Mouse (Mus musculus) layer of hippocampus, postnatal 36 days (tissue): Measurements from ENCODE around the gene Asb18. TPM values are rescaled to one million over a fixed set of nuclear protein-coding genes. Genes with fewer than 3 reads are reported as not detected.

Experiments used
- DNase-seq, 2 experiments: peaks; one replicate each; pipeline ENCODE4 v3.0.0; 2022
- total RNA-seq, 2 experiments: library from RNA; stranded (reverse); gene quantifications; 2 replicates each; pipeline ENCODE4 v1.2.3; 2021

Asb18 gene
- total RNA-seq, 2 experiments from 2014 or later: 2.0 to 2.1 TPM

DNA sequence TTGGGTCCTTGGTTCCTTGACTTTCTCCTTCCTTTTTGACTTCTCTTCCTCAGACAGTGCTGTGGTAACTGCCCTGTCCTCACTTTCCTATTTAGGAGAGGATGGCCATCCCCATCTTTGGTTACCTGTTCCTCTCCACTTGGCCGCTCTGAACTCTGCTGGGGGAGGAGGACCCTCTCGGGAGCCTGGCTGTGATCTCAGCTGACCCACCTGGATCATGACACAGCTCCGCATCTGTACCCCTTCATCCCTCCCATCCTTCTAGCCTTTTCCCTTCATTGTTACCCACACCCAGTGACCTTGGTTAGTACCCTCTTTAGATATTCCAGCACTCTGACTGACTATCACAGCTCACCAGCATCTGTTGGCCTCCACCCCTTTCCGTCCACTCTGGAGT is 44.8 kb downstream of the Asb18 start:
- no peak for DNase-seq

DNA sequence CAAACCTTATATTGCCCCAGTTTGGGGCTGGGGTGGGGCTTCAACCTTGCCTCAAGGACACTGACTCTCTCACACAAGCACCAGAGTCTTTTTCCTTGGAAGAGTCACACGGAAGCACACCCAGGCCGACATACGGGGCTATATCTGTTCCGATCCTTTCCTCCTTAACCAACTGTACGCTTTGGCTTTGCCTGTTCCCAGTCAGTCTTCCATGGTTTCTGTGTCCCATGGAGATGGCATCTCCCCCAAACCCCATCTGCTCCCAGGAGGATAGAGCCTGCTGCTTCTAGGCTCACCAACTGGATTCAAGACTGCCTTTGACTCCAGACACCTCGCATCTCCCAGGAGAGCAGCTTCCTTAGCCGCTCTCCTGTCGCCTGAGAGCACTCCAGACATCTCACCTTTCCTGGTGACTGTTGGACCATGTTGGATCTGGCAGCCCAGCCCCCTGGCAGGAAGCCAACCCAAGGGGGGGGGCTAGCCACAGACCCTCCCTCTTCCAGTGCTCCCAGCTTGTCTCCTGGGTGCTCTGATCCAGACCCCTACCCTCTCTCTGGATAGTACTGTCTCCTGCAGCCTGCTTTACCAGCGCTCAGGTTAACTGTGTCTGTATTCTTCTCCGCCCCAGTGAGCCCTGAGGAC is 45.3 kb downstream of the Asb18 start:
- DNase-seq: peak in 1 of 2 experiments; percentile 12

DNA sequence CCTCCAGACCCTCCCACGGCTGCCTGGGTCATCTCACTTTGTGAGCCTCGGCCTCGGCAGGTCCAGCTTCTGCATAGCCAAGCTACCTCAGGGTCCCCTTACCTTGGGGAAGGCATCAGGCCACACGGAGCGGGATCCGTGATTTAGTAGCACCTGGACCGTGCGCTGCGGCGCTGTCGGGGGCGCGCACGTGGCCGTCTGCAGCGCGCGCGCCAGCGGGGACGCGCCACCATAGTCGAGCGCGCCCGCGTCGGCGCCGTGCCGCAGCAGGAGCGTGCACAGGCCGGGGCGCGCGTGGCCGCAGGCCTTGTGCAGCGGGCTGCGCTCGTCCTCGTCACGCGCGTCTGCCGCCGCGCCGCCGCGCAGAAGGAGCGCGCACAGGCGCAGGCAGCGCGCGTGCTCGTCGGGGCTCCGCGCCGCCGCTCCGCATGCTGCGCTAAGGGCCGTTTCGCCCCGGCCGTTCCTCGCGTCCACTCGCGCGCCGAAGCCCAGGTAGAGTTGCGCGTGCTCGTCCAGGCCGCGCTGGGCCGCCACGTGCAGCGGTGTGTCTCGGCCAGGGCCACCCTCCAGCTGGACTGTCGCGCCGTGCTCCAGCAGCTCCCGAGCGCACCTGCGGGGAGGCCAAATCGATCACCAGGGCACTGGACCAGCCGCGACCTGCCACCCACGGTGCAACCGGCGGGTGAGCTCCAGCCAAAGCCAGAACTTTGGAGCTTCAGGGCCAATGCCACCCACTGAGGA is 46.2 kb downstream of the Asb18 start:
- DNase-seq: peak; percentile 41 to 54

DNA sequence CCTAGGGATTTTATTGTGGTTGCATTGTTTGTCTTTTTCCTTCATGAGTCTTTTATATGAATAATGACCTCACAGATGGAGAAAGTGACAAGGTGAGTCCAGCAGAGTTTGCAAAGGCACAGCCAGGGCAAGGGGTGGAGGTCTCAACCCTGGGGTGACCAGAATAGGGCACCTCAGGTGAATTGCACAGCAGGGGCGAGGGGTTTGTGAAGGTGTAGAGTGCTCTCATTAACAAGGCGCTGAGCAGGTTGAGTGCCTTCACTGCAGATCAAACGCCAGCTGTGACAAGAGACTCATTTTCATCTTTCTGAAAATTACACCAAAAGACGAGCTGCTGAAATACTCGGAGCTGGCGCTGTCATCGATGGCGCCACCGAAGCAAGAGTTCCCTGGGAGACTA is 46.9 kb downstream of the Asb18 start:
- DNase-seq: no peak

DNA sequence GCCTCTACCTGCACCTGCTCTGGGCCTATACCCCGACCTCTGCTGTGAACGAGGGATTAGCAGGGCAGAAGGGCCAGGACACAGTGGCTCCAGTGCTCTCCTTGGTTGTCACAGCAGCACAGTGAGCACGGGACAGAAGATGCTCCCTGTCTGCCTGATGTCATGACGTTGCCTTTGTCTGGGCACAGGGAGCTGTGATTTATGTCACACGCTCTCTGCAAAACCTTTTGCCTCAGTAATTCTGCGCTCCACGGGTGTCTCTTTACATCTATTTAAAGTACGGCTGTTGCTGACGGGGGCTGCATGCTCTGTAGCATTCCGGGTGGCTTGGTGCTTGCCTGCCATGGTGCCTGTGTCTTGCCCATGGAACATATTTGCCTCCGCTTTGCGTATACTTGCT is 50.0 kb downstream of the Asb18 start:
- no peak for DNase-seq

DNA sequence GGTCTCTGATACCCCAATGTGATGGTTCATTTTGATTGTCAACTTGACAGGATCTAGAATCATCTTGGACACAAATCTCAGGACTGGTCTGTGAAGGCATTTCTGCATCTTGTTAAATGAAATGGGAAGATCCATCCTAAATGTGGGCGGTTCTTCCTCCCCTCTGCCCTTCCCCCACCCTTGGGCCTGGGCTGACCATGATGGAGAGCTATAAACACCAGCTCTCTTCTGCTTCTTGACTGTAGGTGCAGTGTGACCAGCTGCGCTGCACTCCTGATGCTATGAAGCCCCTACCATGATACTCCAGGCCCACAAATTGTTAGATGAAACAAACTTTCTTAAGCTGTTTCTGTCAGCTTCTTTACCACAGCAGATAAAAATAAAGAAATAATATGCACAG is 51.2 kb downstream of the Asb18 start:
- DNase-seq: no peak

DNA sequence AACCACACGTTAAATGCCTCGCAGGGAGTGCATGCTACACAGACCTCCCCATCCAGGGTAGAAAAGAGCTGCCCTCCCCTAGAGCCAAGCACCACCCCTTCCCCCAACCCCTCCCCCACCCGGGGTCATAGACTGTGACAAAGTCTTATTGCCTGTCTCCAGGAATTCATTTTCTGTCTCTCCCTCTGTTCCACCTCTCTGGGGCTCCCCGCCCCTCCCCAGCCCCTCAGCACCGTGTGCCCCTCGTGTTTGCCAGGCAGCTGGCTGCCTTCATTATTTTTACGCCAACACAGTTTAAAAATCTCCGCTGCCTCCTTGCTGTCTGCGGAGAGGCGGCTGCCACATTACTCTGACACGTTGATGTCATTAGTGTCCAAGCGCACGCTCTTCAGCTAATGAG is 52.4 kb downstream of the Asb18 start:
- no peak for DNase-seq

DNA sequence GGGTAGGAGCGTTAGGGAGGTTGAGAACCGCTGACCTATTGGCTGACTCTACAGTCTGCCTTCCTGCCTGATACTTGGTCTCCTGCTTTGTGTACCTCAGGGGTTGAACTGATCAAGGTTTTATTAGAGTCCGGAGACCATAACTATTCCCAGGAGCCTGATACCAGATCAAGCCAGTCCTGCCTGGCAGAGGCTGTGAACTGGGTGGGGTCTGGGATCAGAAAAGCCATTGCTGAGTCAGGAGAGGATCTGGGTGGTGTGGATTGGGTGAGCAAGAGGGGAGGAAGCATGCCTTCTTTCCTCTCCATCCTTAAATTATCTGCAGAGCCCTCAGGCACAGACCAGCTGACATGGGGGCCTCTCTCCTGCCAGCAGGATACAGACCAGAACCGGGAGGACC is 55.1 kb downstream of the Asb18 start:
- no peak for DNase-seq

DNA sequence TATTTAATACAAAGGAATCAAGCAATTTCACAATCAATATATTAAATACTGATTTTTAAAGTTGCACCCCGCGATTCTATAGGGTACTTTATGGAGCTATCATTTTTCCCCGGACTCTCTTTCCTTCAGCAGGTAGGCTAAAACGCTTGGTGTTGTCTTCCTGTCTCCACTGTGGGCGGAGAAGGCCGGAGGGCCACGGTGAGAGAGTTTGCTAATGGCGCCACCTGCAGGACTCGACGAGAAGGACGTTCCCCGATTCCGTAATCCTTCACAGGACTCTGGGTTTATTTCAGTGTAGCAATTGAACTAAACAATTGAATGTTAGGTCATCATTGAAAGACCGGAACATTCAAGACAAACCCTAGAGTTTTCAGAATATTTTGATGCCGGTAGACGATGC is 71.3 kb downstream of the Asb18 start:
- peak; percentile 55 to 58 for DNase-seq

DNA sequence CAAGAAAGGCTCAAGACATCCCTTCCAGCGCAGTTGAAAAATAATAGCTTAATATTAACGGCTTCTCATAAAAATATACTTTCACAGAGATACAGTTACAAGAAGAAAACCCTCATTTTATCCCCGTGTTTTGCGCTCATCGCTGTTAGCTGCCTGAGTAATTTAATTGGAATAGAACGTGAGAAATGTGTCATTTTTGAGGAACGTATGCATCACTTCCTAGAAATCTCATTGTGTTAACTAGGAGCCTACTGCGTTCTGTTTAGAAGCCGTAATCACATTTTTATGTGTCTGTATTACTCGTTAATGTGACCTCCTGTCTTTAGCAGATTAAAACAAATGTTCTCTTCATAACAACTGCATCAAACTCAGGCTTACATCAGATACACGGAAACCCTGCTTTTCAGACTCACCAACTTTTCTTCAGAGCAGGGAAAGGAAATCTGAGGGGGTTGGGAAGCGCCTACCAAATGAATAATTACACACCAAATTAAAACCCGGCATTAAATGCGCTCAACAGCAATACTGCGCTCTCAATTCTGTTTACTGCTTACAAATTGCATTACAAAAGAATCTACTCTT is 72.0 kb downstream of the Asb18 start:
- no peak for DNase-seq

DNA sequence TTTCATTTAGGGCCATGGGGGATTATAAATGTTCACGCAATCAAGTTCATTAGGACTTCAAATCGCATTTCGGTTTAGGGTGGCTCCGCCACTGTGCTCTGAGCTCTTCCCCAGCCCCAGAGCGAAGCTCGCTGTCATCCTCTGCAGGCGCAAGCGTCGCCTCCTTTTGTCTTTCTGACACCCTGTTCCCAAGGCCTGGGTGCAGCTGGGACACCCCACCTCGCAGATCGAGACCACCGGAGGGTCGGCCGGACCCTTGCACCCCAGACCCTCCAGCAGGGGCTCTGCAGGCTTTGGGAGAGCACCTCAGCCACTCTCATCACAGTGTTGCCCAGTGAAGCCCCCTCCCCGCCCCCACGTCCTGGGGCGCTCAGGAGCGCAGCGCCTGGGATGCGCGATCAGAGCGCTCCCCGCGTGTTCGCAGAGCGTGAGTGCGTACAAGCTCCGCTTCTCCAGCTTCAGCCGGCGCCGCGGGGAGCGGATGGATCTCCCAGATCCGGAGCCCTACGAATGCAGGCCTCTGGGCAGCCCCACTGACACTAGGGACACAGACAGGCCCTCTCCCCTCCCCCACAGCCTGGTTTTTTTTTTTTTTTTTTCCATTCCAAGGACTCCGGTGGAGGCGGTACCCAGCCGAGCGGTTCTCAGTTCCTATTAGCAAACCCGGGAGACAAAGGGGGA is 72.6 kb downstream of the Asb18 start:
- no peak for DNase-seq

DNA sequence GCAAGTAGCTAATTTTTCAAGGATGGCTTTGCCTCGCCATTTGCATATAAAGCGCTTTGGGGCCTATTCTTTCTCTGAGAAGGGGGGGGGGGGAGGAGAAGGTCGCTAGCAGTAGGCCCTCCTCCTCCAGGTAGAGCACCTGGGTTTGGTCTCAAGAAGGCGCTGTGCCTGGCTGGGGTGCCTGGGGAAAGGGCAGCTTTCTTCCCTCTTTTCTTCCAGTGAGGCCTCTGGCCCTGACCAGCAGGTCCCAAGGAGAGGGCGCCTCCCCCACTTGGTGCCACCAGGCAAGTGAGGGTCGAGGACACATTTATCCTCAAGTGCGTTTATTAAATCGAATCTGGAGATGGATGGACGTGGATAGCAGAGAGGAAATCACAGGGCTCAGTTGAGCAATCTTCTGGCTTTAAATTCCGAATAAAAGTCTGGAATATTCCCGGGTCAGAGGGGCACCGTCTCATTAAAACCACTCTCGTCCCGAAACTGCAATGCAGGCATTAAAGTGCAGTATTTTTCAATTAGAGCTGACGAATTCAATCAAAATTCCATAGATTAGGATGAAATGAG is 73.4 kb downstream of the Asb18 start:
- DNase-seq: no peak

DNA sequence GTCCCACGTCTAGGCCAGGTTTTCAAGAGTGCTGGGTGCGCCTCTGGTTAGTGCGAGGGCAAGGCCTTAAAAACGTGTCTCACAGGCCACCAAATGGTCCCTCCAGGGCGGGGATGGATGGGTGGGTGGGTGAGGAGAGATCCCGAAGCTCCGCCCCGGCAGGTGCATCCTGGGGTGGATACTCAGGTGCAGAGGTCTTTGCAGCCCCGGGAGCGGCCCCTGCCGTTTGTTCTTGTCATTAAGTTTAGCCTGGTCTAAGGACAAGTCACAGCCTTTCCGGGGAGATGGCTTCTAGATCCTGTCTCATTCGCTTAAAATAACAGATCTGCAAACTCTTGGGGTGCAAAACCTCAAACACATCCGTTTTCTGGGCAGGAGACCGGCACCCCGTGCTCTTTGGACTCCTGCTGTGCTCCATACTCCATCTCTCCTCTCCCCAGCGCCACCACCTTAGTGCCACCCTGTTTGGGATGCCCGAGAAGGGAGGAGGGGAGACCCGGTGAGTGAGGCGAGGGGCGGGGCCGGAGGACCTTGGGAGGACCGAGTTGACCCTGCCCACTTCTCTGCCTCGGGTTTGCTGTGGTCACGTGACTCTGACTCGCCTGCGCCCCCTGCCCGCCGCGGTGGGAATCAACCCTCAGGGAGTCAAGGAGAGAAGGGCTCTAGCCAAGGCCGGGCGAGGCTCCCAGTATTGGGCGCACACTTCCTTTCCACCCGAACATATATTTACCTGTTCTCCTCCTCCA is 74.3 kb downstream of the Asb18 start:
- DNase-seq: no peak

DNA sequence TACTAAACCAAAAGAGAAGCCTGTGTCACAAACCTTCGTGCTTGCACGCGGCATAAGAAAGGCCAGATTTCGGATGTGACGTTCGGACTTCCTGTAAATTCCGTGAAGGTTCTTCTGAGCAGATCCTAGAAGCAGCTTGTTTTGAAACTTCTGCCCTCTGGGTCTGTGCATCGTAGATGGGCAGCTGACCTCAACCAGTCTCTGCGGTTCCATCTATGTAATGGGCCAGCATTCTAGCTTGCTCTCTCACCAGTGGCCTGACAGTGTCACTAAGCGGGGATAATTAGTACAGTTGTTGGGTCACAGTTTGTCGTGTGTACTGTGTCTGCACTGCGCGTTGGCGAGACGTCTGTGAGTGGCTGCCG is 74.9 kb downstream of the Asb18 start:
- no peak for DNase-seq

DNA sequence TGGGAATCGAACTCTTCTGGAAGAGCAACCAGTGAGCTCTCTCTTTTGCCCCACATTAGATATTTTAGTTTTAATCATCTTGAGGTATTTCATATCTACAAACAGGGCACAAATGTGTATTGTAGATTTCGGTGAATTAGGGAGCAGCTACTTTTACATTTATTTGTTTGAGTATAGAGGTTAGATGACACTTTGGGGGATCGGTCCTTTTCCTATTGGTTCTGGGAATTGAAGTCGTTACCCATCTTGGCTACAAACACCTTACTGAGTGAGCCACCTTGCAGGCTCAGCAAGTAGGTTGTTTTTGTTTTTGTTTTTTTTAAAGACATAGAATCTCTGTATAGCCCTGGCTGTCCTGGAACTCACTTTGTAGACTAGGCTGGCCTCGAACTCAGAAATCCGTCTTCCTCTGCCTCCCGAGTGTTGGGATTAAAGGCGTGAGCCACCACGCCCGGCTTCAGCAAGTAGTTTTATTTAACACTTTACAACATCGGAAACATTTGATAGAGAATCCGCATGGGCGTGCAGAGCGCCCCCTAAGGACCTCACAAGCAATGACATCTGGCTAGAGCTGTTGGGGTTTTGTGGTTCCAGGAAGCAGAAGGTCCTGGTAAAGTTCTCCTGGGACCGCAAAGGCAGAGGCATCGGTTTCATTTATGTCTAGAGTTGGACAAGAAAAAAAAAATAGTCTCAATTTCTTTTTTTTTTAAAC is 75.4 kb downstream of the Asb18 start:
- no peak for DNase-seq

DNA sequence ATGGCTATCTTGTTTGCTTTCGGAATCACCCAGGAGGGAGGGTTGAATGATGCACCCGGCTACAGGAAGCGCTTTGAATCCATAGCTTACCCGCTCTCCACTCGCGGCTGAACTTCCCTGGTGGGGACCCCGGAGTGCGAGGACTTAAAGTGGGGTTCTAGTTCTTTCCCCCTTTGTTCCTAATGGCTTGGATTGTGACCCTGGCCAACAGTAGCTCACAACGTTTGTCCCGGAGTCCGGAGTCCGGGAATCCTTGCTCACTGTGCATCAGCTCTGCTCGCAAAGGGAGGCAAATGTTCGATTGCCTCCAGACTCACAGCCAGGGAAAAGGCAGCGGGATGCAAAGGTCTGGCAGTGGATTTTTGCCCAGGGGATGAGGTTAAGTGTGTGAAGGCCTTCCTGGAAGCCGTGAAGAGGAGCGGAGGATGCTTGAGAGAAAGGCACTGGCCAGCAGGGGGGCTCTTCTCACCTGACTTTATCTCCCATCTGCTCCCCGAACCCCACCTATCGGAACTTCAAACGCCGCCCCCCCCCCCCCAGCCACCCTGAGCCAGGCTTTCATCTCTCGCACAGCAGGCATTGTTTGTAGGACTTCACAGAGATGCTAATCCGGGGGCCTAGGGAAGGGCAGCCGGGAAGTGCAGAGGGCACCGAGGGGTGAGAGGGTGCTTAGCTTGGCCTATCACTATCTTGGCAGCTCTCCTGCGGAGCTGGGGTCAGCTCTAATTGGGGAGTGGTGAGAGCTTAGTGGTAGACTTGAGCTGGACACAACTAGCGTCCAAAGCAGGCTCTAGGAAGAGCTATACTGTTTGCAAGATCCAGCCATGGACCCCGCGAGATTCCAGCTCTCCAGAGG is 78.7 kb downstream of the Asb18 start:
- DNase-seq: no peak

DNA sequence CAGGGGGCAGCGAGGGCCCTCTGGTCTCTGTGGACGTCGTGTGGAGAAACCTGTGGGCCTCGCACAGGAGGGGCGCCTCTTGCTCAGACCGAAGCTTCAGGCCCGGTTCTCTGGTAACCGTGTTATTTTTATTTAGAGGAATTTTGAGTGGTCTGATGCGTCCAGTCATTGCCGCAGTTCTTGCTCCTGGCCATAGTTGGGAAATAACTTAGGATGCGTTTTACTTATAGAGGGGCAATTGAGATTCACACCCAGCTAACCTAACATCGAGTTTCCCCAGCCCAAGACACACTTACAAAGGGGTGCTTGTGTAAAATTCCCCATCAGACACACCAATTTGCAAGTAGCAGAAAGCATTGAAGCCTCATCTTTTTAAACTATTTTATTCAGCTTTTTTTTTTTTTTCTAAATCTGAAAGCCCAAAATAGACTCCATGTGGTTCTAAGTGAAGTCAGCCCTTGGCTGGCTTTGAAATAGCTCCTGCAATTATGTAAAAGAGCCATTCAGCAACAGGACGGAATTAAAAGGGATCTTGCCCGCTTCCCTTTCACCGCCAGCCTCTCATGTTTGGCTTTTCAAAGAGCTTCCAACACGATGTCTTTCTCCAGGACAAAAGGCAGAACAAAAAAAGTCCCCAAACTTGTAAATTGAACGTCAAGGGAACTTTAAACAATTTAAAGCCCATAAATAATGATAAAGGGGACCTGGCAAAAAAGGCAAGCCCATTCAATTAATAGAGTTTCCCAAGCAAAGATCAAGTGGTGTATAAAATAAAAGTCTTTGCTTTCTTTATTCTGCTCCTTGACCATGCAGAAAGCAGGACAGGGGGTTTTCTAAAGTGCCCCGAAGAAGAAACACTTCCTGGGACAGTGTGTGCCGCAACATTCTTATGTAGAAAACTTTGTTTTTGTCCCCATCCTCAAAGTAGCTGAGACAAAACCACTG is 79.9 kb downstream of the Asb18 start:
- DNase-seq: no peak

DNA sequence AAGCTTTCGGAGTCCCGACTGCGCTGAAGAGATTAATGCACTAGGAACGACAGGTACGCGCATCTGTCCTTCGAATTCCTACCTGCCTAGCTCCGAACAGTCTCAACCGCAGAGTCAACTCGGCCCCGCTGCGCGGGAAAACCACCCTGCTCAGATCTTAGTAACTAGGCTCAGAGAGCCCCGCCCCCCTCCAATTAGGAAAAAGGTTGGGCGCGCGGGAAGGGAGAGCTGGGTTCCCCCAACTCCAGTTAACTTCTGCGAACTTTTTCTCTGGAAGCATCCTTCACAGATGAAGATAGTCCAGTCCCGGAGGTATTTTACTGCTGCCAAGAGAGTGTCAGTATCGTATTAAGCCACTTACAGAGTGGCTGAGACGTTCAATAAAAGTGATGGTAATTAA is 80.7 kb downstream of the Asb18 start:
- DNase-seq: no peak

DNA sequence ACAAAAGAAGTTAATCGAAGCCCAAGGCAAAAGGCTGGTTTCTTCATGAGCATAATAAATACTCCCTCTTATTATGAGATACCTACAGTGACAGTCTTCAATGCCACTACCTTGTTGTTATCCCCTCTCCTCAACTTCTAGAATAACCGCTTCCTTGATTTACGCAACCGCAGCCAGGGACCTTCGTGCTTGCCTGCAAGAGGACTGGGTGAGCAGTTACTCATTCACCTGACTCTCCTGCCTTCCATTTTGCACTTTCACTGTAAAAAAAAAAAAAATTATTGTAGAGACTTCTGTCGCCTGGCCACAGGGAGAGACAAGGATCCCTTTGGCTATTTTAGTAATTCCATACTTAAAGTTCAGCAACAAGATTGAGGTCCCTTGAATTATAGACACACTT is 81.4 kb downstream of the Asb18 start:
- DNase-seq: no peak

DNA sequence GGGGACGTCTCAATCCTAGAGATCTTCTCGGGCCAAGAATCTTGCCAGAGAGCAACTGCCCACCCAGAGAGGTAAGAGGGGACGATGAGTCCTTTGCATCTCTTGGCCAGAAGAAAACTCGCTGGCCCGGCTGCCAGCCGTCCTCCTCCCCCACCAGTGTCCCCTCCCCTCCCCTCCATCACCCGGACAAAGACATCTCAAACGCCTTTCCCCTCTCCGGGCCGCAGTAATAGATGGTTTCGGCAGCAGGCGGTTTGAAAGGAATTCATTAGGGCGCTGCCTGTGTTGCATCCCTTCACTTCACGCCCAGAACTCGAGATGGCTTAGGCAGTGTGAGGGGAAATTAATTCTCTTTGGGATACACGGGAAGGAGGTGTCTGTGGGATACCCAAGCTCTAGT is 81.8 kb downstream of the Asb18 start:
- DNase-seq: no peak
